Mouse (Mus musculus) adrenal gland, adult 2 months (tissue): ENCODE measurements around the gene Gm10964. TPM values are rescaled to one million over a fixed set of nuclear protein-coding genes. Genes with fewer than 3 reads are reported as not detected.
A peak's percentile ranks its signal among the peaks of the same experiment; 100 is the strongest.

ENCODE experiments used
- DNase-seq: peaks from one replicate; pipeline ENCODE4 v3.0.0; 2021
- long read RNA-seq: library from polyadenylated mRNA; stranded (forward); transcript quantifications from one replicate; pipeline ENCODE4 v2.0.0, GENCODE M21; 2021
- polyA plus RNA-seq: library from polyadenylated mRNA; depleted of rRNA; stranded (reverse); fragments of >200 nt; gene quantifications from 2 replicates; pipeline ENCODE4 v1.2.3, GENCODE M21; 2012; rRNA removed
- total RNA-seq, 2 experiments: library from RNA; stranded (reverse); gene quantifications; 2 replicates each; pipeline ENCODE4 v1.2.3; 2021

Gene Gm10964
- total RNA-seq = not detected
- polyA plus RNA-seq = not detected in 2 replicates
- long read RNA-seq, partial matches to known transcripts = 0 of 2 reads
- long read RNA-seq, other reads (novel, unspliced or antisense) = 2 of 2 reads

DNA sequence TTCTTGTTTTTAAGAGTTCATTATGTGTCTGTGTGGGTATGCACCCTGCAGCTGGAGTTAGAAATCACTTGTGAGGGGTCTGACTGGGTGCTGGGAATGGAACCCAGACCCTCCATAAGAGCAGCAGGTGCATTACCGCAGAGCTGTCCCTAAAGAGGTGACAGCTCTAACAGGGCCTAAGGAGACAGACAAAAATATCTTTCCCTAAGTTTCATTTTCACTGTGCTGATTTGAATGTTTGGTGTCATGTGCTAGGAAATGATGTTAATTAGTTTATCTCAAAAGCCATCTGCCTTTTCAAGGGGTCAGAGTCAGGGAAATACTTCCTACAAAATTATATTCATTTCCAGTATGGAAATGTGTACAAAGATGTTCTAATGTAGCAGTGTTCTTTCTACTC lies at the start of gene Gm10964:
Gene Gm10964, plus strand, starts transcription at position 38 of the 400 bp plus-strand sequence.
- DNase-seq = no peak

GRCm38 (mm10) chr3:103690506-103690905 lies 48.7 kb upstream of the Gm10964 start:
- no peak for DNase-seq

DNA sequence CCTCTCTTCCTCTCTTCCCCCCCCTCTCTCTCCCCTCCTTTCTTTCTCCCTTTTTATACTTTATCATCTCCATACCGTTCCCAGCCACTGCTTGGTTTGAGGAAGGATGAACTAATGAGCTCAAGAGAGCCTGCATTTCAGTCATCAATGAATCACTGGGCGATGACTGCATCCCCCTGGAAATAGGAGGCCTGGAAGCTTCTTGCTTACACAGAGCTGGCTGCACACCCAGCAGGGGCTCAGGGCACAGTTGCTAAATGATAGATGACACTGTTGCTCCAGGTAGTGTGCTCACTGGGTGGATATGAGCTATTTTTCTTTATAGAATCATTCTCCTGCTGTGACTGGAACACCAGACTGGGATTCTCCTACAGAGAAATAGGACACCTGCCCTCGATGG lies 43.6 kb upstream of the Gm10964 start:
- no peak for DNase-seq

DNA sequence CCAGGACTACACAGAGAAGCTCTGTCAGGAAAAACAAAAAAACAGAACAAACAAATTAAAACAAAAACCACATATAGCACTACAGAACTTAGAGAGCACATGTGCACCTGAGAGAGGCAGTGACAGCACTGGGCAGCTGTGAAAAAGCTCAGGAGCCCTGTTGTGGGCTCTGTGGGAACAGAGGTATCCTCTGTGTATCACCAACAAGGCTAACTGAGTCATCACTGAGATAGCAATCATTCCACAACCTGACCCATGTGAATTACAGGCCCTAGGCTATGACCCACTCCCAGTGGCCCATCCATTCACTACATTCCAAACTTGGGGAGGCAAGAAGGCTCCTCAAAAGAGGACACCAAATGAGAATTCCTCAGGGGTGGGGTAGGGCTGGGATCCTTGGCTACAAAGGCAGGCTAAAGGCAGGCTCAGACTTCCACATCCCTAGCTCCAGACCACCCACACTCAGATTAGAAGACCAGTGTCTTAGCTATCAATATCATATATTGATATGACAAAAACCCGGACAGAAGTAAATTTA lies 42.7 kb upstream of the Gm10964 start:
- DNase-seq = no peak

- no peak for DNase-seq
Measured at GRCm38 (mm10) chr3:103704661-103705060, 34.5 kb upstream of the Gm10964 start.

- DNase-seq = no peak
Measured at GRCm38 (mm10) chr3:103705426-103705825, 33.7 kb upstream of the Gm10964 start.

GRCm38 (mm10) chr3:103709470-103710040 lies 29.6 kb upstream of the Gm10964 start:
- DNase-seq = no peak

DNA sequence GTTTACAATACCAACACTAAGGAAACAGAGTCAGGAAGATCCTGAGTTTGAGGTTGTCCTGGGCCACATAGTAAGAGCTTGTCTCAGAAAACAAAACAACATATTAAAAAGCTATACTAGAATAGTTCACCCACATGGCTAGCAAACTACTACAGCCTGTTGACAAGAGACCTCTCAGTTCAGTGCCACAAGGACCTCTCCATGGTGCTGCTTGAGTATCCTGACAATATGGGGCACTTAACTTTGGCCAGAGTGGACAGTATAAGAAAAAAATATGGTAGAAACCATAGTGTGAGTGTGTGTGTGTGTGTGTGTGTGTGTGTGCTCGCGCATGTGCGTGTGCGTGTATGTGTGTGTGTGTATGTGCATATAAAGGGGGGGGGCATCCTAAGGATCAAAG lies 27.0 kb upstream of the Gm10964 start:
- no peak for DNase-seq

DNA sequence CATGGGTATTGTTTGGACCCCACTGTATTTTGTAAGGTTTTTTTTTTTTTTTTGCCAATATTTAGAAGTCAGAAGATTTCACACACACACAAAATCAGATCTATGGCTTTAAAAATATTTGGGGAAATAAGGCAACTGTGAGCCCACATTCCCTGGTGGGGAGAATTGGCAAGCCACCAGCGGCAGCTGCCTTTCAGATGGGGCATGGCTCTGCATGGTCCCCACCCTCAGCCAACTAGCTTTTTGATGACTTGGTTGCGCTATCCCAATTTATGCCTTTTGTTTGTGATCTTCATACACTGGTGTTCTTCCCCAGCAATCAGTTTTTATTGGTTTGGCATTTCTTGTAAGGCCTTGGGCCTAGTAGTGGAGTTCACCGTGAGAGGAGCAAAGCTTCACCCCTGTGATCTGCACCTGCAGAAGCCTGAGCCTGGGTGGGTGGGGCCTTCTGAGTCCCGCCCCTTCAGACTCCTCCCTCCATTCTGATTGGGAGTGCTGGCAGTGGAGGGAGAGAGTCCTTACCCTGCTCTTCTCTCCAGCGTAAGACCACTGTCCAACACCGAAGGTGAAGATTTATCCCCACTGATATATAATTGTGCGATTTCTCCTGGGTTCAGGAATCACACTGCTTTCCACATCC lies 24.8 kb upstream of the Gm10964 start:
- no peak for DNase-seq

- no peak for DNase-seq
Measured at GRCm38 (mm10) chr3:103714942-103715341, 24.2 kb upstream of the Gm10964 start.

- DNase-seq = peak; percentile 42
Measured at GRCm38 (mm10) chr3:103715762-103716693, 23.1 kb upstream of the Gm10964 start.

DNA sequence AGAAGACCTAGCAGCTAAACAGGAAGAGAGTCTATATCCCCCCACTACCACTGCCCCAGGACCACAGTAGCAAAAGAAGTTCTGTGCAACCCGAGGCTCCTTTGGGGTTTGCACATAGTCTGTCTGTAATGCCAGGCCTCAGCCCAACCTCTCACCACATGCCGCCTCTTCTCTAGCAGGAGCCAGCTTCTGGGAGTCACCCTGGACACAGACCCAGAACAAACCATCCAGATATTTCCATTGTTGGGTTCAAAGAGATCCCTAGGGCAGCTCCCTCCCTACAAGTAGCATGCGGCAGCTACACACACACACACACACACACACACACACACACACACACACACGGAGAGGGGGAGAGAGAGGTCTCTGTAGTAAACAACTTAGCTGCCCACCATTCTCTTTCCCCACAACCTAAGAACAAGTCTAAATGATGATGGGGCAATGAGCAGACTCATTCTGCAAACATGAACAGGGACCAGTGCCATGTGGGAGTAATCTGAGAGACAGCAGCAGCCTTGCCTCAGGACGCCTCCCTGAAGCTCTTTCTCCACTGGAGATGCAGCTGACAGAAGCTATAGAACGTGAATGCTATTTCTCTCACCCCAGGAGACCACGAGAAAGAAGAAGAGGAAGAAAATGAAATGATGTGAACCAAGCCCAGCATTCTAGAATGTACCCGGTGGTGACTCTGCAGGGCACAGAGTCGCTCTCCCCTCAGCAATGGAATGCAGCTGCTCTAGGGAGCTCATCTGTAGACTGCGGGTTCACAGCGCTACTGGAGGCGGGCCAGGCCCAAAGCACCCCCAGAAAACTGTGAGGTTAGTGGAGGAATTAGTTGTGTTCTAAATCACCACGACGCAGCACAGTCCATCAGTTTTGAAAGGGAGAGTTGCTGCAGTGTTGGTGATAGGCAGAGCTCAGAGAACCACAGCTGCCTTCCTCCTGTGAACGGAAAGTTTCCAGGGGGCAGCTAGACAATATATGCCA lies 22.1 kb upstream of the Gm10964 start:
- DNase-seq = no peak

DNA sequence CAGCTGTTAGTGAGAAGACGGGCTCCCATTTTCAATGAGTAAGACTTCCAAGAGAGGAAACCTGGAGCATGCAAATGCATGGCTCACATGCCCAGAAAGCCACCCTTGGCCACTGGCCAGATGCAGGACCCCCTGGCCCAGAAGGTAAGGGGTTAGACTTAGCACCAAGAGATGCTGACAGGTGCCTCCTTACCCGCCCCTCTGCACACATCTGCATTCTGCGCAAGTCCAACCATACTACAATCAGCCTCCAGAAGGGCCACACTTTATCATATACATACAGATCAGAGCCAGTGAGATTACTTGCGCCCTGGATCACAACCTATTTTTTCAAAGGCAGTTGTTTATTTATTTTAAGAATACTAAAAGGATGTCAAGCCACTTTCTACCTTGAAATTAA lies 20.4 kb upstream of the Gm10964 start:
- DNase-seq = no peak

GRCm38 (mm10) chr3:103724137-103724536 lies 15.0 kb upstream of the Gm10964 start:
- no peak for DNase-seq

DNA sequence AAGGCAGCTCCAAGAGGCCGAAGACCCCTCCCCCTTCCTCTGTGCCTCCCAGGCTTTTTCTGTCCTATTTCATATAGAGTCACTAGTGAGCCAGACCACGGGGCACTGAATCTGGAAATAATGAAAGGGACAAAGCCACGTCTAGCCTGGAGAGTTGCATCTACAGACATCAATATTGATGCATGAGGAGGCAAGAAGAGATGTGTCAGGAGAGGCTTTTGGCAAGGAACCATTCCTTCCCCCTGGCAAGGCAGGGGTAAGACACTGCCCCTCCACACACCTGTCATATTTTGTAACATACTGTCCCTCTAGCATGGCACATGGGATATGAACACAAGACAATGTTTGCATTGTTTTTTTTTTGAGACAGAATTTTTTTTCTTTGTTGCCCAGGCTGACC lies 12.5 kb upstream of the Gm10964 start:
- DNase-seq = no peak

DNA sequence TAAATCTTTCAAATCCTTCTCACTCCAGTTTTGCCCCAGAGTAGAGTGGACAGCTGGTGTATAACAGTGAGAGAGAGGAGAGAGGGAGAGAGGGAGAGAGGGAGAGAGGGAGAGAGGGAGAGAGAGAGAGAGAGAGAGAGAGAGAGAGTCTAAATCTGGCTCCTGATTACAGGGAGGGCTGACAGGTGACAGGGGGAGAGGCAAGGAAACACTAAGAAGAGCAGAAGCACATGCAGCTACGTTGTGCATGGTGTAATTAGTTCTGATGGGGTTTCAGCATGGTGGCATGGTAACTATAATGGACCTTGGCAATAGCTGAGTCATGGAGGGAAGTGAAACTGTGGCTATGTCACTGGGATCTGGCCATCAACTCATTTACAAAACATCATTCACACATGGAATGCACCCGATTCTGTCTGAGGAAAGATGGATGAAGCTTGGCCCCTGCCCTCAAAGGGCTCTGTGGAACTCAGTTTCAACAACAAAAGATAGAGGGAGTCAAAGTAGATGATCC lies 11.3 kb upstream of the Gm10964 start:
- no peak for DNase-seq

- no peak for DNase-seq
Measured at GRCm38 (mm10) chr3:103729850-103730249, 9.3 kb upstream of the Gm10964 start.

DNA sequence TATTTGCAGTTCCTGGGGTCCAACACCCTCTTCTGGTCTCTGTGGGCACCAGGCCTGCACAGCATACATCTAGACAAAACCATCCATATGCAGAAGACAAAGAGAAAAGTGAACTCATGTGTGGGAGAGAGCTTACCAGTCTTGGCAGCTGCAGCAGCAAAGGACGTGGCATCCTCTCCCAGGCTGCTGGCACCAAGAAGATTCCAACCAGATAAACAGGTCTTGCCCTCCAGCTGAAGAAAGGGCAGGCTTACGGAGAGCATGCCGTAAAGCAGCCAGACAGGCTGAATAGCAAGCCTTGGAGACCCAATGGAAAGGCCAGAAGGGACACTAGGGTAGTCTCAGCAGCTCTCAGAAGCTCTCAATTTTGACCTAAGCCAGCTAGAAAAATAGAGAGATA lies 7.0 kb upstream of the Gm10964 start:
- DNase-seq = no peak

GRCm38 (mm10) chr3:103733176-103733575 lies 6.0 kb upstream of the Gm10964 start:
- no peak for DNase-seq

DNA sequence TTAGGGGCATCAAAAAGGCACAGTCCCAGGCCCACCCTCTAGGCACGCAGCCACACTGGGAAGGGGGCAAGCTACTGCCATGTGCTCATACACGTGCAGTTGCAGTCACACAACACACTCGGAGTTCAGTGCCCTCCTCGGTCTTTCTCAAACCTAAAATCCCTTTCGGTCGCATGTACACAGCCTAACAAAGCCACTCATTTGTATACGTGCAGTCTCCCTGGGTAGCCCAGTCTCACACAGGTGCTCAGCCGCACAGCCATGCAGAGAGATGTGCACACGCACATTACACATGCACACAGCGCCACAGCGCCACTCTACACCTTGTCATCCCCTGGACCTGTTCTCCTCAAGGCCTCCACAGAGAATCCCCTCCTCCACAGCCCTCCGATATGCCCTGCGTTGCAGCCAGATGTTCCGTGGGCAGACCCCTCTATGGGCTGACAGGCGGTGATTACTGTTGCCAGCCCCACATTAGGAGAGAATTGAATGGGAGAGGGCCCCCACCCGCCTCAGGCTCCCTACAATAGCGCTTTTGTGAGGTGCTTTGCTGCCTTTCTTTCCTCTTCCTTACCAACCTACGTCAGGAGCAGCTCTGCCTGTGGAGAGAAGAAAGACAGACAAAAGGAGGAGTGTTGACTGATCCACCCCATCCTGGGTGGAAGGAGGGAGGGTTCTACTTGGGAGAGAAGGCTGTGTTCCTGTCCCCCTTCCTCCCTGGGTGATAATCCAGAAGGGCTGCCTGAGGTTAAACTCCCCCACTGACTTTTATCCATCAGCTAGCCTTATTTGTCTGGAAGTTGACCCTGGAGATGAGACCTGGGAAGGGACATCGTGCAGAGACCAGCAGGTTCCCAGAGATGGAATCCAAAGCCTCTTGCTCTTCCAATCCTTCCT lies 5.1 kb upstream of the Gm10964 start:
- DNase-seq = no peak
